Mouse (Mus musculus): ENCODE measurements at regions not wholly inside any gene's neighbourhood (a gene's known extent, or its start where the extent isn't known, plus 50 kb on each side); places are given as distances from the start of the nearest gene placed in this dataset.

DNA sequence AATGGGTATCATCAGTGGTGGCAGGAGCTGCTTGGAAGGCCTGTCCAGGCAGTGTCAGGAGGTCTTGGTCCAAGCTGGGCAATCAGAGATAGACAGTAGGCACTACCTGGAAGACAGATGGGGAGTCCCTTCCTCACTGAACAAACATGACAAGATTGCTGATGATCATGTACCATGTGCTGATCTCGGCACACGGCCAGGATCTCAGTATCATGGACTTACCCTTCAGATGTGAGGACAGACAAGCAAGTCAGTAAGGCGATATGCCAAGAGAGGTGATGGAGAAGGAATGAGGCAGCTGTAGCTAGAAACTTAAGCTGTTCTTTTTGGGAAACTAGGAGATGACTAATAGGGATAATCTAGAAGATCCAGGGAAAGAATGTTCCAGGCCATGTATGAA, 238.2 kb downstream of the Rybp start:
- no peak for DNase-seq (ENCODE audit: low spot score in 2 of 2)

- no peak for DNase-seq (ENCODE audit: low spot score in 2 of 2)
Observed at GRCm38 (mm10) chr6:100046186-100046990, 240.9 kb downstream of the Rybp start.

DNA sequence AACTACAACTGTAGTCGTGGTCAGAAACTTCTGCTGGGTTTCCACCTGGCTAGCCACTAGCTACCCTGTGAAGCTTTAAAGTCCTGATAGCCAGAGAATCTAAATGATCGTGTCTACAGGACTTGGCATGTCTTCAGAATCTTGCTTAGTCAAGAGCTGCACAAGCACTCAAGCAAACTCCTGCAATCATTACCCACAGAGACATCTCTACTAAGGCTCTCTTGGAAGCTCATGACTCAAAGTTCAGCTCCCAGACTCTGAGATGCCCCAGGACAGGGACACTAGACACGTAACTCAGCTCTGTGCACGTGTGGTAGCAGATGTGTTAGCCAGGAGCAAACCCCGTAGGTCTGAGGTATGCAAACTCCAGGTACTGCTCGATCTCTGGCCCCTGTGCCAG, 242.2 kb downstream of the Rybp start:
- DNase-seq (ENCODE audit: low spot score in 2 of 2) = no peak

- no peak for DNase-seq (ENCODE audit: low spot score in 2 of 2)
Observed at GRCm38 (mm10) chr6:100041161-100041560, 246.1 kb downstream of the Rybp start.

GRCm38 (mm10) chr6:100040459-100040984, 246.8 kb downstream of the Rybp start:
- DNase-seq (ENCODE audit: low spot score in 2 of 2) = no peak

- peak in 1 of 2 experiments; percentile 34 for DNase-seq (ENCODE audit: low spot score in 2 of 2)
Observed at GRCm38 (mm10) chr6:100032701-100033100, 254.6 kb downstream of the Rybp start.

DNA sequence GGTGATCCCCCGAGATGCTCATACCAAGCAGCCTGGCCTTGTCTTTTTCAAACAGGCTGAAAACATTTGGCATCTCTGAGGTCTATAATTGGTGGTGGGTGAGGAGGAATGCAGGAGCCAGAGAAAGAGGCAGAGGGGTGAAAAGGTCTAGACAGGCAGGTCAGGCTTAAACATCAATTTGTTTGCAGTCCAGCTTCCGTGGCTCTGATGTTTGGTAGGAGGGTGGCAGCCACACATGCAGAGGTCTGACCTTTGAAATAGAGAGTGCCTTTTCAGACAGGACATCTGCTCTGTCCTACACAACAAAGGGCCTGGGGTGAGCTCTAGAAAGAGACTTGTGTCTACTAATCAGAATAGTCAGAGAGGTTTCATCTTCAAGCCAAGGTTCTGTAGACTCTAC, 256.8 kb downstream of the Rybp start:
- no peak for DNase-seq (ENCODE audit: low spot score in 2 of 2)

DNA sequence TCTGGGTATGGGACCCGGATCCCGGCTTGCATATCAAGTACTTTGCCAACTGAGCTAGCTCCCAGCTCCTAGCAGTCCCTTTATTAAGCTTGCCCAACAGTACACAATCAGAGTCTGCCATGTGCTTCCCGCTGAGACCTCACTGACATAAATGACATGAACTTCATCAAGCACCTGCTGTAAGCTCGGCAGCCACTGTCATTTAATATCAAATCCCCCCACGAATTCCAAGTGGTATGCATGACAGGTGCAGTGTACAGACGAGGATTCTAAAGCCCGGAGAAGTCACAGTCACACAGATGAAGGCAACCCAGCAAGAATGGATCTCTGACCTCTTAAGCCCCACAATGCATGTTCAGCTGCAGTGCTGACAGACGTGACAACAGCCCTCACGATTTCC, 257.3 kb downstream of the Rybp start:
- no peak for DNase-seq (ENCODE audit: low spot score in 2 of 2)

- DNase-seq (ENCODE audit: low spot score in 2 of 2) = no peak
Observed at GRCm38 (mm10) chr6:100027524-100027923, 259.8 kb downstream of the Rybp start.

DNA sequence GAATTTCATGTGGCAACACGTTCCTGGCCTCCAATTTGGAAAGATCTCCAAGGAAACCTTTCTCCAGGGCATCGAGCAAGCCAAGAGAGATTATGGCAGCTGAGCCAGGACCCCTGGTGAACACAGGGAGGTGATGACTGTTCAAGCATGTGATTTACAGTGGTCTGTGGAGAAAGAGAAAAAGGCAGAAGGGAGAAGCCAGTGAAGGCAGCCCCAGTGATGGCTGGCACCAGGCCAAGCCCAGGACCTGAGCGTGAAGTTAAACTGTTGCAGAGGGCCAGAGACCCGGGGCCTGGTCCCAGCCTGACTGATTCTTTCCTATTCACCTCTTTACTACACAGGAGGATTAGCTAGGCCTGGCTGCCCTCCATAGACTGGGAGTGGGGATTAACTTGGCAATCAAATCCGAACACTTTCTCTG, 261.7 kb downstream of the Rybp start:
- DNase-seq (ENCODE audit: low spot score in 2 of 2) = no peak

- no peak for DNase-seq (ENCODE audit: low spot score in 2 of 2)
Observed at GRCm38 (mm10) chr6:100023434-100024095, 263.7 kb downstream of the Rybp start.

DNA sequence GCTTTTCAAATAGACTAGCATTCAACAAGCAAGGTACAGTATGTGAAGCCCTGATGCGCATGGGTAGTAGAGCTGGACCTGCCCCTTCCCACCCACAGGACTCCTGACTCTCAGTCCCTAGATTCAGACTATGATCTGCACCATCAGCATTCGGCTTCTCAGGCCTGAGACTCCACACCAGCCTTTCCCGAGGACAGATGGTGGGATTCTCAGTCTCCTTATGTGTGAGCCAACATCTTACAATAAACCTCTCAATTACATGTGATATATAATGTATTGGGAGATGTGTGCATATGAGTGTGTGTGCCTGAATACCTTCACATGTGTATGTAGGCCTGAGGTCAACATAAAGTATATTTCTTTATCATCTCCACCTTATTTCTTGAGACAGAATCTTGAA, 268.3 kb downstream of the Rybp start:
- DNase-seq (ENCODE audit: low spot score in 2 of 2) = no peak

DNA sequence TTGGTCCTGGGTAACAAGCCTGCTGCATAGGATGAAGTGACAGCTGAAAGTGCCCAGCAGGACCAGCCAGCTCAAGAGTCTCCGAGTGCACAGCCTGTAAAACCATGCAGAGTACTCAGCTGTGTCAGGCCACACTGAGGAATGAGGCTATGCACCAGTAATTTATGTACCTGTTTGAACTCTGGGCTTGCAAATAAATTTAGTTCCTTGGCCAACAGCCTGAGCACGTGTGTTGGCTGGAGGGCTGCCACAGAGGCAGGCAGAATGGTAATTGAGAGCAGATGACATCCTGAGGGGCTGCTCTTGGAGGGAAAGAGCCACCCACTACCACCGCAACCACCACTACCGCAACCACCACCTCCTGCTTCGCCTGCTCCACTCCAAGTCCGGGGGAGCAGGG, 273.3 kb downstream of the Rybp start:
- no peak for DNase-seq (ENCODE audit: low spot score in 2 of 2)

GRCm38 (mm10) chr6:100011520-100012062, 275.7 kb downstream of the Rybp start:
- peak in 1 of 2 experiments; percentile 28 for DNase-seq (ENCODE audit: low spot score in 2 of 2)

DNA sequence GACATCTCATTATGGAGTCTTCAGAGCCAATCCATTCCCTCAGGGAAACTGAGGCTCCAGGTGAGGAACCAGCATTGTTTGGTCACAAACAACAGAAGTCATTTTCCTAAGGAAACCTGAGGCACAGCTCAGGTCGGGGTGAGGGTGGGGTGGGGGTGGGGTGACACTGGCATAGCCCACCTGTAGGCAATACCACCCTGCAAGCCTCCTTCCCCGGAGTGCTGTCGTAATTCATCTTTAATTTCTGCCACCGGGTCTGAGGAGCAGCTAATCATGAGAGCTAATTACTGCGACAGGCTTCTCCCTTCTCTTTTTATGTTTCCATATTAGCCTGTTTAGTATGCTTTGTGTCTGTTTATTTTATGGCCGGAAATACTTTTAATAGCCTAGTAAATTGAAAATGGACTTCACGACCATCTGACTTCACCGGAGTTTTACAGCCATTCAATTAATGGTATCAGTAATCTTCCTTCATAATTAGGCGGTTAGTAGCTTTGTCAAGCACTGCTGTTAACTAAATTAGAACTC, 276.3 kb downstream of the Rybp start:
- no peak for DNase-seq (ENCODE audit: low spot score in 2 of 2)

- no peak for DNase-seq (ENCODE audit: low spot score in 2 of 2)
Observed at GRCm38 (mm10) chr6:99999711-100000365, 273.6 kb upstream of the Prok2 start.

GRCm38 (mm10) chr6:99995970-99996956, 270.1 kb upstream of the Prok2 start:
- DNase-seq (ENCODE audit: low spot score in 2 of 2) = no peak

DNA sequence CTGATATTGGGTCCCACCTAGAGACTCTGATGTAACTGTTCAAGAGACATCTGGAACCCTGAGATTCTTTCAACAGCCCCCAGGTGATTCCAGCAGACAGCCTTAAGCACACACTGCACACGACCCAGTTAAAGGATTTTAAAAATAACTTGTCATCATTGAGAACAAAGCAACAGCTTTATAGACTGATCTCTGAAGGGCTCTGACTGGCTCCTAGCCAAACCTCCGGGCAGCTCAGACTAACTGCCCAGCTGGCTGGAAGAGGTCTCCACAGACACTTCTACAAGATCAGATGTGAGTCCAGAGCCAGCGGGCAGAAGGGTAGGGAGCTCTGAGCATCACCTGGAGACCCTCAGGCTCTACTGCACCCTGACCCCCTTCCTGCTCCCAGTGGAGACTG, 267.8 kb upstream of the Prok2 start:
- no peak for DNase-seq (ENCODE audit: low spot score in 2 of 2)

DNA sequence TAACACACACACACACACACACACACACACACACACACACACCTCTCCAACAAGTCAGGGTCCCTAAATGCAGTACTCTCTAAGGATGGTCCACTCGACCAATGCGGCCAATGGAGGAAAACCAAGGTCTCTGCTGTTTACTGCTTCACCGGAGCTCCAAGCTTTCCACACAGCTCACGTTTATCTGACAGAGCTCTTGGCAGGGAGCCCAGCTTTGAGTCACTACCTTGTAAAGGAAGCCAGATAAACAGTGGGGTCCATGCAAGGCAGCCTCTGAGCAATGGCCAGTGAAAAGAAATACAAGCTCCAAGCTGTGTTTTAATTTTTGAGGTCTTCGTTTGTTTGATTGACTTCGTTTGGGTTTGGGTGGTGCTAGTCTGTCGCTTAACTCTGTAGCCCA, 264.9 kb upstream of the Prok2 start:
- peak in 1 of 2 experiments; percentile 46 for DNase-seq (ENCODE audit: low spot score in 2 of 2)

DNA sequence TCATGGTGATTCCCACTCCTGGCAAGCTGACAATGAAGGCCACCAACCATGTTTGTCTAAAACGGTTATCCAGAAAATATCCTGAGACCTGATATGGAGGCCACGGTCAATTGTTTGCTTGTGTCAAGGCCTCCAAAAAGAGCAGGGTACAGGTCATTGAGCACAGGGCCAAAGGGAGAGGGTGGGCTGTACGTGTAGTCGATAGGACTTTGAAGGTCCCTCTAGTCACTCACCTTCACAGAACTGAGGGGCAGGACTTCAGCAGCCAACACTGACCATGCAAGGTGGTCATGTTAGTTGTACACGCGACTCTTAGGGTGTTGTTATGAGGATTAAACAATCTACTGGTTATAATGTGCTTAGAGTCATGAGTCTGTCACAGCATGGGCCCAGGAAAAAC, 264.4 kb upstream of the Prok2 start:
- DNase-seq (ENCODE audit: low spot score in 2 of 2) = no peak

- DNase-seq (ENCODE audit: low spot score in 2 of 2) = no peak
Observed at GRCm38 (mm10) chr6:99986449-99986848, 260.3 kb upstream of the Prok2 start.
